ENCODE assay signal across 27 mouse cellular contexts in genomic region chrX:56661143-56661542, GRCm38 (mm10).
"Had no signal": no experiment of that assay in that cellular context is flagged by ENCODE, and none has a peak within 500 bp of the region (broad histone marks: within the 10 kb centered on the region; RNA-seq: fewer than 3 reads in every experiment).

No protein-coding gene starts in this region.

- H3K9ac ChIP-seq: embryonic facial prominence, embryonic 12.5 days; embryonic facial prominence, embryonic 13.5 days; embryonic facial prominence, embryonic 15.5 days; forebrain, embryonic 12.5 days; forebrain, embryonic 13.5 days; forebrain, embryonic 15.5 days; forebrain, postnatal 0 days had no signal

- H3K27ac ChIP-seq: embryonic facial prominence, embryonic 10.5 days; embryonic facial prominence, embryonic 12.5 days; embryonic facial prominence, embryonic 13.5 days; embryonic facial prominence, embryonic 15.5 days; forebrain, embryonic 10.5 days; forebrain, embryonic 12.5 days; forebrain, embryonic 13.5 days; forebrain, embryonic 15.5 days; gastrocnemius, adult 2 months; heart, adult 2 months had no signal

- ATAC-seq: forebrain, embryonic 13.5 days; forebrain, embryonic 14.5 days; forebrain, embryonic 15.5 days; forebrain, embryonic 16.5 days; forebrain, postnatal 0 days had no signal

- DNase-seq: cerebellum, adult 2 months; cerebellum, adult 8-10 months; cerebellum, adult 9-10 months; cerebellum, adult 9-11 months; cerebellum, postnatal 10 days; cerebellum, postnatal 14 days; cerebellum, postnatal 25 days; cerebellum, postnatal 36 days; forebrain, postnatal 0 days; gastrocnemius, adult 2 months; gastrocnemius, postnatal 10 days; gastrocnemius, postnatal 14 days; gastrocnemius, postnatal 25 days; gastrocnemius, postnatal 36 days; heart, adult 18-20 months; heart, adult 2 months had no signal

- H3K36me3 ChIP-seq: embryonic facial prominence, embryonic 12.5 days; embryonic facial prominence, embryonic 13.5 days; embryonic facial prominence, embryonic 15.5 days; forebrain, embryonic 10.5 days; forebrain, embryonic 12.5 days; forebrain, embryonic 15.5 days had no signal

- H3K4me1 ChIP-seq: embryonic facial prominence, embryonic 10.5 days; embryonic facial prominence, embryonic 12.5 days; embryonic facial prominence, embryonic 13.5 days; embryonic facial prominence, embryonic 15.5 days; forebrain, embryonic 15.5 days had no signal

- H3K4me3 ChIP-seq: embryonic facial prominence, embryonic 10.5 days; embryonic facial prominence, embryonic 12.5 days; embryonic facial prominence, embryonic 13.5 days; embryonic facial prominence, embryonic 15.5 days; erythroblast, embryonic 14.5 days; forebrain, embryonic 10.5 days; forebrain, embryonic 12.5 days; forebrain, embryonic 13.5 days; forebrain, embryonic 15.5 days; gastrocnemius, adult 2 months; heart, adult 2 months had no signal

- H3K27me3 ChIP-seq: embryonic facial prominence, embryonic 12.5 days; embryonic facial prominence, embryonic 13.5 days; embryonic facial prominence, embryonic 15.5 days; forebrain, embryonic 12.5 days; forebrain, embryonic 13.5 days; forebrain, embryonic 15.5 days had no signal

- H3K4me2 ChIP-seq: embryonic facial prominence, embryonic 12.5 days; embryonic facial prominence, embryonic 13.5 days; embryonic facial prominence, embryonic 15.5 days; forebrain, embryonic 12.5 days; forebrain, embryonic 13.5 days; forebrain, embryonic 15.5 days had no signal

- H3K9me3 ChIP-seq: embryonic facial prominence, embryonic 10.5 days; embryonic facial prominence, embryonic 12.5 days; embryonic facial prominence, embryonic 13.5 days; embryonic facial prominence, embryonic 15.5 days; forebrain, embryonic 10.5 days; forebrain, embryonic 12.5 days; forebrain, embryonic 13.5 days; forebrain, embryonic 15.5 days had no signal
